Mouse (Mus musculus) kidney, adult 2 months (tissue): Measurements from ENCODE around the gene Rab3ip.

Experiments
- CTCF ChIP-seq: fragments of 200-500 bp; conservative IDR thresholded peaks from 2 replicates; pipeline ENCODE4 v1.5.1; 2011; ENCODE audit warnings: low read depth, mild to moderate bottlenecking, control low read depth, low read length, moderate library complexity, mixed read lengths; ENCODE audit not compliant: insufficient read depth, insufficient read length
- POLR2A ChIP-seq: fragments of 200-500 bp; IDR thresholded peaks from one replicate; pipeline ENCODE4 v1.6.1; 2011; ENCODE audit warnings: low read depth, low read length, control low read depth

DNA sequence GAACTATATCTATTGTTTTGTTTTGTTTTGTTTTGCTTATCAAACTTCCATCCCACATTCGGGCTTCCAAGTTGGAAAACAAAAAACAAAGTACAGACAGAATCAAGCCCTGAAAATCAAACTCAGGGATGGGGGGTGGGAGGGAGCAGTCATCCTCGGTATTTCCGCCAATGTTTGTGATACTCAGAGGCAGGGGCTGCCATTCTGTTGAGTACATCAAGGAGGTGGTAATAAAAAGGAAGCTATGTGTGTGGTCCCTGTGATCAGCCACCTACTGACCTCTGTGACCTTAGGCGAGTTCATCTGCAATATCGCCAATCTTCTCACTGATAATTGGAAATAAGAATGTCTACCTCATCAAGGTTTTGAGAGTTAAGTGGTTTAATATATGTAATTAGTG lies 317 bp upstream of the Rab3ip start:
- no peak for TF ChIP-seq CTCF
- TF ChIP-seq POLR2A = no peak
